Mouse (Mus musculus): ENCODE results near the gene Mtch1. TPM values are rescaled to one million over a fixed set of nuclear protein-coding genes. Genes with fewer than 3 reads are reported as not detected.
A peak's percentile ranks its signal among the peaks of the same experiment; 100 is the strongest.

The Mtch1 gene
- polyA plus RNA-seq, 1 experiment from 2014 or later, result 49.0 TPM

- DNase-seq (no peak), ATAC-seq (peak; percentile 63; the same call in 1 of the 2 replicates)
- TF ChIP-seq EP300 (IDR thresholded peaks at IDR 0.05; ENCODE audit: low read depth) (peak; percentile 17; the same call in 1 of the 2 replicates), CTCF (IDR thresholded peaks at IDR 0.05; ENCODE audit: low read depth) (no peak)
- WGBS (ENCODE audit: insufficient replicate concordance), result 54% methylated on average over 5 of the region's 5 CpGs
- Histone ChIP-seq H3K4me1 (ENCODE audit: insufficient read depth) (no peaks in the 10 kb centered on the region), H3K36me3 (replicated peaks; ENCODE audit: insufficient read depth, low read length) (peaks cover 36% of the 10 kb centered on the region), H3K4me3 (ENCODE audit: low read depth, low read length) (no peak overlapping the region), H3K9ac (replicated peaks) (no peak overlapping the region), H3K9me3 (ENCODE audit: low read length) (no peaks in the 10 kb centered on the region), H3K27me3 (ENCODE audit: insufficient read depth, low read length) (0 out of 2 replicates have a peak, but pooled peaks cover 6% of the 10 kb centered on the region), H3K27ac (ENCODE audit: low read depth) (no peak overlapping the region), H3K4me2 (ENCODE audit: low read depth, low read length) (no peak overlapping the region)
Measured at GRCm38 (mm10) chr17:29330671-29331410, 16.9 kb downstream of the Mtch1 start.

DNA sequence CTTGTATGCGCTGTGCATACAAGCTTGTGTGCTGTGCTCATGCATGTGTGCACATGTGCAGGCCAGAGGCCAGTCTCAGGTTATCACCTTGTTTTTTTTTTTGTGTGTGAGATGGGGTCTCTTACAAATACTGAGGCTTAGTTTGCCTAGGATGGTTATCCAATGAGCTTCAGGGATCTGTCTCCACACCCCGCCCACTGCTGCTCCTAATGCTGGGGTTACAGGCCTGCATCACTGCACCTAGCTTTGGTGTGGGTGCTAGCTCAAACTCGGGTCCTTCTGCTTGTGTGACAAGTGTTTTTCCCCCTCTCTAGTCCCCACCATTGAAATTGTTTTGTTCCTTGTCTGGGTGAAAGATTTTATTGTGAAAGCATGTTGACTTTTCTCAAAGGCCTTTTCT lies 17.5 kb downstream of the Mtch1 start:
- Histone ChIP-seq H3K9me3 (ENCODE audit: low read length) (no peaks in the 10 kb centered on the region), H3K4me2 (ENCODE audit: low read depth, low read length) (no peak overlapping the region), H3K4me1 (ENCODE audit: insufficient read depth) (no peaks in the 10 kb centered on the region), H3K36me3 (replicated peaks; ENCODE audit: insufficient read depth, low read length) (peaks cover 32% of the 10 kb centered on the region), H3K4me3 (ENCODE audit: low read depth, low read length) (no peak overlapping the region), H3K27ac (ENCODE audit: low read depth) (no peak overlapping the region), H3K9ac (replicated peaks) (no peak overlapping the region), H3K27me3 (ENCODE audit: insufficient read depth, low read length) (0 out of 2 replicates have a peak, but pooled peaks cover 6% of the 10 kb centered on the region)
- TF ChIP-seq EP300 (IDR thresholded peaks at IDR 0.05; ENCODE audit: low read depth) (no peak), CTCF (IDR thresholded peaks at IDR 0.05; ENCODE audit: low read depth) (no peak)
- ATAC-seq (no peak), DNase-seq (no peak)
- 83% methylated on average over 3 of the region's 3 CpGs for whole genome bisulfite sequencing (ENCODE audit: insufficient replicate concordance)

GRCm38 (mm10) chr17:29327691-29328090 lies 20.0 kb downstream of the Mtch1 start:
- Histone ChIP-seq H3K4me3 (ENCODE audit: low read depth, low read length) (no peak overlapping the region), H3K4me1 (ENCODE audit: insufficient read depth) (no peaks in the 10 kb centered on the region), H3K9me3 (ENCODE audit: low read length) (no peaks in the 10 kb centered on the region), H3K36me3 (replicated peaks; ENCODE audit: insufficient read depth, low read length) (peaks cover 12% of the 10 kb centered on the region), H3K27ac (ENCODE audit: low read depth) (no peak overlapping the region), H3K9ac (replicated peaks) (no peak overlapping the region), H3K27me3 (ENCODE audit: insufficient read depth, low read length) (0 out of 2 replicates have a peak, but pooled peaks cover 6% of the 10 kb centered on the region), H3K4me2 (ENCODE audit: low read depth, low read length) (no peak overlapping the region)
- no peak for DNase-seq
- WGBS (ENCODE audit: insufficient replicate concordance), result 87% methylated on average over 9 of the region's 9 CpGs
- ATAC-seq, result no peak
- TF ChIP-seq EP300 (IDR thresholded peaks at IDR 0.05; ENCODE audit: low read depth) (no peak), CTCF (IDR thresholded peaks at IDR 0.05; ENCODE audit: low read depth) (no peak)

GRCm38 (mm10) chr17:29326531-29327529 lies 20.9 kb downstream of the Mtch1 start:
- Histone ChIP-seq H3K4me3 (ENCODE audit: low read depth, low read length) (no peak overlapping the region), H3K36me3 (replicated peaks; ENCODE audit: insufficient read depth, low read length) (peaks cover 4% of the 10 kb centered on the region), H3K4me1 (ENCODE audit: insufficient read depth) (no peaks in the 10 kb centered on the region), H3K4me2 (ENCODE audit: low read depth, low read length) (peak overlapping the region; percentile 11; the same call in 1 of the 2 replicates), H3K27me3 (ENCODE audit: insufficient read depth, low read length) (0 out of 2 replicates have a peak, but pooled peaks cover 7% of the 10 kb centered on the region), H3K9ac (replicated peaks) (no peak overlapping the region), H3K9me3 (ENCODE audit: low read length) (no peaks in the 10 kb centered on the region), H3K27ac (ENCODE audit: low read depth) (no peak overlapping the region)
- WGBS (ENCODE audit: insufficient replicate concordance), result 42% methylated on average over 52 of the region's 52 CpGs
- TF ChIP-seq CTCF (IDR thresholded peaks at IDR 0.05; ENCODE audit: low read depth) (no peak), EP300 (IDR thresholded peaks at IDR 0.05; ENCODE audit: low read depth) (no peak)
- no peak for ATAC-seq
- no peak for DNase-seq

GRCm38 (mm10) chr17:29325831-29326230 lies 21.9 kb downstream of the Mtch1 start:
- TF ChIP-seq EP300 (IDR thresholded peaks at IDR 0.05; ENCODE audit: low read depth) (no peak), CTCF (IDR thresholded peaks at IDR 0.05; ENCODE audit: low read depth) (no peak)
- Histone ChIP-seq H3K27me3 (ENCODE audit: insufficient read depth, low read length) (0 out of 2 replicates have a peak, but pooled peaks cover 9% of the 10 kb centered on the region), H3K4me1 (ENCODE audit: insufficient read depth) (no peaks in the 10 kb centered on the region), H3K27ac (ENCODE audit: low read depth) (no peak overlapping the region), H3K36me3 (replicated peaks; ENCODE audit: insufficient read depth, low read length) (no peaks in the 10 kb centered on the region), H3K9me3 (ENCODE audit: low read length) (no peaks in the 10 kb centered on the region), H3K9ac (replicated peaks) (no peak overlapping the region), H3K4me2 (ENCODE audit: low read depth, low read length) (no peak overlapping the region), H3K4me3 (ENCODE audit: low read depth, low read length) (no peak overlapping the region)
- DNase-seq (no peak), ATAC-seq (no peak)
- 77% methylated on average over 13 of the region's 13 CpGs for WGBS (ENCODE audit: insufficient replicate concordance)

DNA sequence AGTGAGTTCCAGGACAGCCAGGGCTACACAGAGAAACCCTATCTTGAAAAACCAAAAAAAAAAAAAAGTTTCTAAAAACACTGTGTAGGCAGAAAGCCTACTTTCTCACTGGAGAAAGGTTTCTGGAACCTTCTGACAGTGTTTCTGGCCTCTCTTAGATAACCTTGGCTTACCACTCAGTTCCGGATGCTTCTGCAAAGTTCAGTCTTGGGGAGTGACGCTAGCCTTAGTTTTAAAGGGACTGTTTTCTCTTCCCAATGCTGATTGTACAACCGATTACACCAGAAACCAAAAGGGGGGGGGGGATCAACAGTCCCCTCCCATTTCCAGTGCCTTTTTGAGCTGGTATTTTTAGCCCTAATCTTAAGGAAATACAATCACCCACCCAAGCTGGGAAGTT lies 24.1 kb downstream of the Mtch1 start:
- WGBS (ENCODE audit: insufficient replicate concordance), result 53% methylated on average over 3 of the region's 3 CpGs
- Histone ChIP-seq H3K4me3 (ENCODE audit: low read depth, low read length) (no peak overlapping the region), H3K9me3 (ENCODE audit: low read length) (no peaks in the 10 kb centered on the region), H3K4me2 (ENCODE audit: low read depth, low read length) (no peak overlapping the region), H3K27ac (ENCODE audit: low read depth) (no peak overlapping the region), H3K36me3 (replicated peaks; ENCODE audit: insufficient read depth, low read length) (no peaks in the 10 kb centered on the region), H3K27me3 (ENCODE audit: insufficient read depth, low read length) (0 out of 2 replicates have a peak, but pooled peaks cover 9% of the 10 kb centered on the region), H3K4me1 (ENCODE audit: insufficient read depth) (no peaks in the 10 kb centered on the region; the same call in 1 of the 2 replicates), H3K9ac (replicated peaks) (no peak overlapping the region)
- DNase-seq (no peak), ATAC-seq (no peak)
- TF ChIP-seq EP300 (IDR thresholded peaks at IDR 0.05; ENCODE audit: low read depth), result peak; percentile 16; the same call in 1 of the 2 replicates
- TF ChIP-seq CTCF (IDR thresholded peaks at IDR 0.05; ENCODE audit: low read depth), result no peak
